Mouse (Mus musculus): Measurements from ENCODE around the gene Ptrh1.

Gene Ptrh1

DNA sequence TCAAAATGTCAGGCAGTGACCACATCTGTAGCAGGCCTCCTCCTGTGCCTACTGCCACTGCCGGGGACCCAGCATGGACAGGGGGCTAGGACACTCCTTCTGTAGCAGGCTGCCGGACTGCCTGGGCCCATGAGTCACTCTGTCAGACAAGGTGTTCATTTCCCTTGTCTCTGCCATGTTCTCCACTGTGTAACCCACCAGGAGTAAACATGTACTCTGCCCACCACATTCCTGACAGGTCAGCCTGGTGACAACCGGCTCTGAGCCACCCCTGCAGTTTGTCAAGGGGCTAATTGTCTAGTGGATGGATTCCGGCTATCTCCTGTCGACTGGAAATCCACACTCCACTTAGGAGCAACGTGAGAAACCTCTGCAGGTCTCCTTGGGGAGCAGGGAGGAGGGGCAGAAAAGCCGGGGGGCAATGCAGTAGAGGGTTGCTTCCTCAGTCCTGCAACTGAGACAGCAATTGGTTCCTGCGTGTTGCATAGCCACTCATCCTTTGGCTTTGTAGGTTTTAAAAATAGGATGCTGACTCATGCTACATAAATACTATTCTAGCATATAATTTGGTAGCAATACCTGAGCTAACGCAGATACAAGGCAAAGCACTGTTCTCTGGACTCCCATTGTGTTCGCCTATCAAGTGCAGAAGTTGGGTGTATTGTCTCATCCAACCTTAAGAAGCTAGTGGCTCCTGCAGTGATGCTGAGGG, 22.8 kb downstream of the Ptrh1 start:
- DNase-seq: no peak

DNA sequence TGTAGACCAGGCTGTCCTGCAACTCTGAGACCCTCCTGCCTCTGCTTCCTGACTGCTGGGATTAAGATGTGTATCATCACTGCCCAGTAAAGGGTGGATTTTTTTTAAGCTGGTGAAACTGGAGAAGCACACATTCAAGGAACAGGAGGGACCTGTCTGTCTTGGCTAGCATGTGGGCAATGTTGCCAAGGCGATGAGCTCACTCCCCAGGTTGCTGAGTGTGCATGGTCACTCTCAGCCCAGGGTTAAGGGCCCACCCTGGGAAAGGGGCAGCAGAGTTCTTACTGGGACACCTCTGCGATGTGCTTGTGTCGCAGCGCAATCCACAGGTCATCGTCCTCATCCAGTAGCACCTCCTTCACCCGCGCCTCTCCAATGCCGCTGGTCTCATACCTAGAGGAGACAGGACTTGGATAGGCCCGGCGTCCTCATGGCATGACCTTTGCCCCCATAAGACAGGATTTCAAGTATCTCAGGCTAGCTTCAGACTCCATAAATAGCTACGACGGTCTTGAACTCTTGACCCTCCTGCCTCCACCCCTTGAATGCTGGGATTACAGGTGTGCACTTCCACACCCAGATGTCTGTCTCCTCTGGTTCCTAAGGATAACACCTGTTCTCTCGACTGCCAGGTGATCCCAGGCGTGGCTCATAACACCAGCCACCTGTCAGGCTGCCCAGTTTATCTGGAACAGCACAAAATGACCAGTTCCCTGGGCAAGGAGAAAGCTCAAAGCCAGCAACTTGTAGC, 33.4 kb downstream of the Ptrh1 start:
- no peak for DNase-seq

GRCm38 (mm10) chr2:32811959-32812358, 36.4 kb downstream of the Ptrh1 start:
- DNase-seq: peak in 1 of 2 experiments; percentile 47

DNA sequence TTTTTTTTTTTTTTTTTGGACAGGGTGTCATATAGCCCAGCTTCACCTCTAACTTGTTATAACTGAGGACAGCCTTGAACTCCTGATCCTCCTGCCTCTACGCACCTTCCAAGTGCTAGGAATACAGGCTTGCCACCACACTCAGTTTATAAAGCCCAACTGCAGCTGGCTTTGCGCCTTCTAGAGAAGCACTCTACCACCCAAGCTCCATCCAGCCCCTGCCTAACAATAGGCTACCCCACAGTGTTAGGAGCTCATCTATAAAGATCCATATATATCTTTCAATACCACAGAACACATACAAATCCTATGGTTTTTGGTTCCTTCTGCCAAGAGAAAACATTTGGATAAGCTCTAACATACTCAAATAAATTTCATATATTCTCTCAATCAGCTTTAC, 40.9 kb downstream of the Ptrh1 start:
- DNase-seq: peak; percentile 66 to 67

DNA sequence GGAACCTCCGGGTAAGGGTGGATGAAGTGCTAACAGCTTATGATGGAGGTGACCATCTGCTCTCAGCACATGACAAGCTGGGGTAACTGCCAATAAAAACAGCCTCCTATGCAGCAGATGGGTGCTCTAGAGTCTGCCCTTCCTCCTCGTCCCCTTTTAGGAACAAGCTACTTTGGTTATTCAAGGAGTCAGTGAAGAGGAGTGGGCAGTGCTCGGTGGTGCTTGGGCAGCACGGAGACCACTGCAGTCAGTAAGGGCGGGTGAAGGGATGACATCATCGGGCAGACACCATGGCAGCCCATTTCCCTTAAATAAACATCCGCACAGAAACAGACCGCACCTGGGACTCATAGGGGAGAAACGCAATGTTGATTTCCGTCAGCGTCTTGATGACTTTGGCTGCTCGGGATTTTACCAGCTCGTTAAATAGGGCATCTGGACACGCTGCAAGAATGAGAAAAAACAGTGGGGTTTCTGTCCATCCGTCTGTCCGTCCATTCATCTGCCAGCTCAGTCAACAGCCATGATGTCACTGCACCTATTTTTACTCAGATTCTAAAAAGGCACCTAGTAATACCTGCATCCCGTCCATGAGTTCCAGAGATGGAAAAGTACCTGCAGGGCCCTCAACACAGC, 41.5 kb downstream of the Ptrh1 start:
- DNase-seq: peak; percentile 87 to 91

- peak; percentile 61 to 70 for DNase-seq
These were observed 42.0 kb downstream of the Ptrh1 start for GRCm38 (mm10) chr2:32817589-32817988.

GRCm38 (mm10) chr2:32818208-32818607, 42.6 kb downstream of the Ptrh1 start:
- peak; percentile 54 to 58 for DNase-seq

- peak; percentile 70 to 71 for DNase-seq
These were observed 45.6 kb downstream of the Ptrh1 start for GRCm38 (mm10) chr2:32821041-32821802.

- DNase-seq: peak; percentile 74 to 75
These were observed 47.1 kb downstream of the Ptrh1 start for GRCm38 (mm10) chr2:32822643-32823042.

DNA sequence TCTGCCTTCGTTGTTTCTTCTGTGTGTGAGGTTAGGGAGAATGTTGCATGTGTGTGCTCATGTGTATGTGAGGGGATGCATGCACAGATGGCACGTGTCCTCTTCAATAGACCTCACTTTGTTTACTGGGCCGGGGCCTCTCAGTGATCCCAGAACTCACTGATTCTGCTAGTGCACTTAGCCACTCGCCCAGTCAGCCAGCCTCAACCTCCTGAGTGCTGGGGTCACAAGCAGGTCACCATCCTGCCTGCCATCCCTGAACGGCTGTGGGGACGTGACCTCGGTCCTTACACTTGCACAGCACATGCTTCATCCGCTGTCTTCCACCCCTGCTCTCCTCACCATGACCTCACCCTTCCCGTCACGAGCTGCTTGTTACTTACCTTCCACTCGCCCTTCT, 47.6 kb downstream of the Ptrh1 start:
- DNase-seq: peak; percentile 85 to 86

GRCm38 (mm10) chr2:32823579-32824154, 48.1 kb downstream of the Ptrh1 start:
- peak; percentile 48 to 54 for DNase-seq

DNA sequence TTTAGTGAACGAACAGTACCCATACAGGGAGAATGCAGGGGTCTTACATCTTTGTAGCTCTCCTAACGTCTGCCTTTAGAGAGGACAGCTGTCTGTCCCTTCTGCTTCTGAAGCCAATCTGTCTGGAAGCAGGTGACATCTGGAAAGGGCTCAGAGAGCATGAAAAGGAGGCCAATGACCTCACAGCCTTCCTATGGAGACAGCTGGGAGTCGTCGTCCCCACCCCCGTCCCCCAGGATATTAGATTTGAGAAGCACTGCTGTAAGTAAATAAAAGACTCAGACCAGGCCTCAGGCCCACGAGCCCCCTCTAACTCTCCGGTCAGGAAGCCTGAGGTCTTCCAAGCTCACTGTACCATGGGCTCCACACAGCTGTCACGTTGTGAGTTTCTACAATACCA, 48.6 kb downstream of the Ptrh1 start:
- peak in 1 of 2 experiments; percentile 36 for DNase-seq

- no peak for DNase-seq
These were observed 49.2 kb downstream of the Ptrh1 start for GRCm38 (mm10) chr2:32824778-32825177.

GRCm38 (mm10) chr2:32825796-32826195, 50.2 kb downstream of the Ptrh1 start:
- DNase-seq: no peak

Data from cerebellum, postnatal 10 days (tissue).